18 mouse cellular contexts compared by ENCODE assay signal in the genomic region with DNA sequence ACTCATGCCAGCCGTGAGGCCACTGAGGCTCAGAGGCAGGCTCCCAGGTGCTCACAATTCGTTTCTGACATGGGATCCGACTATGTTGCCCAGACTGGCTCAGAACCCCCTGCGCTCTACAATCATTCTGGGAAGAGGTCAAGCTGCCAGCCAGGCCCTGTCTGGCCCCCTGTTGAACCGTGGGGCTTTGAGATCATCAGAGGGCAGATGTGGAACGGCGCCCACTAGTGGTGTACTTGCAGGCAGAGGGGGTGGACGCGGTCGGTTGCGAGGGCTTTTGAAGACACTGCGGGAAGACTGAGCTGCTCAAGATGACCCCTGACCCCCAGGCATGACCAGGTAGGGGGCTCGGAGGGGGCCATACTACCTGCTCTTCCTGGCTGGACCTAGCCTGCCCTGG. TPM values are rescaled to one million over a fixed set of nuclear protein-coding genes. Genes with fewer than 3 reads are reported as not detected.
DNase-seq lines count a peak whose midpoint lies in the region; ATAC-seq and TF ChIP-seq lines count a peak whose summit lies in the region.
"Had no signal": no experiment of that assay in that cellular context is flagged by ENCODE, and none has a peak within 500 bp of the region (broad histone marks: within the 10 kb centered on the region; RNA-seq: fewer than 3 reads in every experiment).

No protein-coding gene starts in this region.

- no peak overlapping the region for H3K27ac ChIP-seq in cerebellum, adult 2 months (ENCODE audit: insufficient read depth, low read length)
- H3K27ac ChIP-seq in layer of hippocampus, adult 2 months, result no peak overlapping the region
- no peak overlapping the region for H3K27ac ChIP-seq in testis, adult 2 months (ENCODE audit: control insufficient read depth, insufficient read depth, low read depth, low read length)
- H3K27ac ChIP-seq: embryonic facial prominence, embryonic 12.5 days; hindbrain, embryonic 13.5 days; intestine, embryonic 15.5 days; limb, embryonic 13.5 days; midbrain, embryonic 13.5 days had no signal

- WGBS in cerebellum, adult 2 months, result 86% methylated on average over 13 of the region's 13 CpGs

- H3K4me1 ChIP-seq in cerebellum, adult 2 months (ENCODE audit: control insufficient read depth, insufficient read depth, low read length), result no peaks in the 10 kb centered on the region
- H3K4me1 ChIP-seq in testis, adult 2 months (ENCODE audit: control insufficient read depth, insufficient read depth, low read length), result 0 out of 2 replicates have a peak, but pooled peaks cover 1% of the 10 kb centered on the region
- H3K4me1 ChIP-seq: embryonic facial prominence, embryonic 12.5 days; hindbrain, embryonic 13.5 days; intestine, embryonic 15.5 days had no signal

- DNase-seq in cerebellum, adult 2 months, result no peak
- no peak for DNase-seq in cerebellum, adult 11-12 months
- no peak for DNase-seq in layer of hippocampus, adult 2 months (ENCODE audit: low spot score in 2 of 2)
- DNase-seq in layer of hippocampus, adult 9-11 months, result no peak
- no peak for DNase-seq in testis, postnatal 14 days (ENCODE audit: low spot score)
- DNase-seq in right cerebral cortex, postnatal 14 days, result no peak
- DNase-seq: cerebellum, adult 11 months; gastrocnemius, postnatal 14 days; lung, adult 18-20 months; thymus, postnatal 25 days had no signal

- peak; percentile 7; the same call in 1 of the 2 replicates for TF ChIP-seq CTCF in cerebellum, adult 2 months (IDR thresholded peaks at IDR 0.05; ENCODE audit: borderline replicate concordance, insufficient read depth, low read depth, low read length)
- peak; percentile 40 for TF ChIP-seq CTCF in layer of hippocampus, adult 2 months (conservative IDR thresholded peaks at IDR 0.05)
- peak; percentile 21; the same call in 1 of the 2 replicates for TF ChIP-seq CTCF in testis, adult 2 months (IDR thresholded peaks at IDR 0.05; ENCODE audit: control insufficient read depth, insufficient read depth, insufficient replicate concordance, low read depth, low read length)

- ATAC-seq in granulocyte monocyte progenitor cell, adult 5-6 weeks (replicated peaks; ENCODE audit: poor library complexity, severe bottlenecking), result no peak
- ATAC-seq: midbrain, embryonic 13.5 days had no signal

- H3K27me3 ChIP-seq in cerebellum, adult 2 months (ENCODE audit: control insufficient read depth, insufficient read depth, low read length), result no peaks in the 10 kb centered on the region
- H3K27me3 ChIP-seq in testis, adult 2 months (ENCODE audit: control insufficient read depth, insufficient read depth, low read length), result no peaks in the 10 kb centered on the region
- H3K27me3 ChIP-seq: embryonic facial prominence, embryonic 12.5 days; hindbrain, embryonic 13.5 days; intestine, embryonic 15.5 days; limb, embryonic 13.5 days; midbrain, embryonic 13.5 days had no signal

- no peak for TF ChIP-seq POLR2A in cerebellum, adult 2 months (IDR thresholded peaks at IDR 0.05; ENCODE audit: borderline replicate concordance, insufficient read depth, low read length)
- TF ChIP-seq POLR2A in testis, adult 2 months (IDR thresholded peaks at IDR 0.05; ENCODE audit: control insufficient read depth, low read depth, low read length), result no peak

- H3K4me3 ChIP-seq in cerebellum, adult 2 months (replicated peaks; ENCODE audit: insufficient read depth, low read depth, low read length), result no peak overlapping the region
- no peak overlapping the region for H3K4me3 ChIP-seq in layer of hippocampus, adult 2 months
- H3K4me3 ChIP-seq in testis, adult 2 months (ENCODE audit: control insufficient read depth, low read depth, low read length), result no peak overlapping the region
- H3K4me3 ChIP-seq: embryonic facial prominence, embryonic 12.5 days; hindbrain, embryonic 13.5 days; intestine, embryonic 15.5 days; limb, embryonic 13.5 days; midbrain, embryonic 13.5 days; myocyte had no signal

- H3K36me3 ChIP-seq in testis, adult 2 months (ENCODE audit: control insufficient read depth, insufficient read depth, low read length), result no peaks in the 10 kb centered on the region

RNA-seq across cellular contexts. Expression of gene Trpv4, which starts 14.9 kb away (rescaled TPM):
- polyA plus RNA-seq in cerebellum, adult 2 months (2012; rRNA removed), result 3.0 and 5.5 TPM in 2 replicates
- 1 to 10 TPM; 2.0 to 2.3 TPM for total RNA-seq in layer of hippocampus, adult 2 months (2021)
- polyA plus RNA-seq in testis, adult 2 months (2012; rRNA removed), result 0.93 and 1.9 TPM in 2 replicates
- total RNA-seq in granulocyte monocyte progenitor cell, adult 5-6 weeks (2014; fragmentation: Nextera tagmentation), result 0.43 and 4.2 TPM in 2 replicates
- 0.26 and 0.82 TPM in 2 replicates for total RNA-seq in granulocyte monocyte progenitor cell, adult 5-6 weeks (2017)

RNA-seq across cellular contexts. Expression of gene Gltp, which starts 17.7 kb away (rescaled TPM):
- polyA plus RNA-seq in cerebellum, adult 2 months (2012; rRNA removed), result 79.3 and 87.5 TPM in 2 replicates
- 10 to 100 TPM; 23.6 to 27.3 TPM for total RNA-seq in layer of hippocampus, adult 2 months (2021)
- 10.5 TPM in 2 replicates for polyA plus RNA-seq in testis, adult 2 months (2012; rRNA removed)
- total RNA-seq in granulocyte monocyte progenitor cell, adult 5-6 weeks (2014; fragmentation: Nextera tagmentation), result 85.6 and 87.2 TPM in 2 replicates
- 21.8 and 30.8 TPM in 2 replicates for total RNA-seq in granulocyte monocyte progenitor cell, adult 5-6 weeks (2017)

RNA-seq across cellular contexts. Expression of gene Tchp, which starts 34.4 kb away (rescaled TPM):
- polyA plus RNA-seq in cerebellum, adult 2 months (2012; rRNA removed), result 33.9 and 35.5 TPM in 2 replicates
- 10 to 100 TPM; 12.7 to 19.3 TPM for total RNA-seq in layer of hippocampus, adult 2 months (2021)
- polyA plus RNA-seq in testis, adult 2 months (2012; rRNA removed), result 71.8 and 74.7 TPM in 2 replicates
- total RNA-seq in granulocyte monocyte progenitor cell, adult 5-6 weeks (2014; fragmentation: Nextera tagmentation), result 6.0 and 25.2 TPM in 2 replicates
- total RNA-seq in granulocyte monocyte progenitor cell, adult 5-6 weeks (2017), result 9.8 and 12.6 TPM in 2 replicates
